ENCODE assay signal across 9 mouse cellular contexts in the genomic region with DNA sequence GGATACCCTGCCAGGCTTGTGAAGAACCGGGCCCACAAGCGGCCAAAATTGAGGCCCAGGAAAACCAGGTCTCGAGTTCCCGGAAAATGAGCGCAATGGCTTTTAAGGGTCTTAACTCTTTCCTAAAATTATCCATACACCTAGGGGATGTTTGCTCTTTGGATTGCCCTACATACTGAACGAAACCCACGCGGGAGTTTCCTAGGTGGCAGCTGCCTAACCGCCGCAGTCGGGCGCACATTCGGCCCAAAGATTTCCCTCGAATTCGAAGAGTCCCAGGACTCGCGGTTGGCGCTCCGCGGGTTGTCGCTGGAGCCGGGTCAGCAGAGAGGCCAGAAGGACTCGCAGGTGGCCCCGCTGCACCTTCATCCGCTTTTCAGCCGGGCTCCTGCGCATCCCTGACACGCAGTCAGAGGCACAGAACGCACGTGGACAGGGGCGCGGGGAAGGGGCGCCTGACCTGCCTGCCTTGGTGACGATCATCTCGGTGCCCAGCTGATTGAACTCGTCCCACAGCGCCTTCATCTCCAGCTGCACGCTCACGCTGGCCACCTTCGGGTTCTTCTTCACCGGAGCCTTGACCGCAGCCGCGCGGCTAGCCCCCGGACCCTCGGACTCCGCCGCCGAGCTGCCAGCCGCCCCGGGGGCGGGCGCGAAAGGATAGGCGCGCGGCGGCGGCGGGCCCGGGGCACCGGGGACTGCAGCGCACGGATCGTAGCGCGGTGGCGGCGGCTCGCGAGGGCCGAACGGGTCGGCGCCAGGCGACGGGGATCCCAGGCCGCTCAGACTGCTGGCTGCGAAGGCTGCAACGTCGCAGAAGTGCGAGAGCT. TPM values are rescaled to one million over a fixed set of nuclear protein-coding genes. Genes with fewer than 3 reads are reported as not detected.
DNase-seq lines count a peak whose midpoint lies in the region; ATAC-seq and TF ChIP-seq lines count a peak whose summit lies in the region.
"Had no signal": no experiment of that assay in that cellular context is flagged by ENCODE, and none has a peak within 500 bp of the region (broad histone marks: within the 10 kb centered on the region; RNA-seq: fewer than 3 reads in every experiment).

No protein-coding gene starts in this region.

- H3K4me1 ChIP-seq in heart, embryonic 11.5 days (ENCODE audit: control insufficient read depth, insufficient read depth, low read length), result peaks cover 40% of the 10 kb centered on the region
- peaks cover 0 to 4% of the 10 kb centered on the region in 2 experiments; a peak in 1 of 4 replicates for H3K4me1 ChIP-seq in ES-E14 (ENCODE audit: control insufficient read depth in 2 of 2, insufficient read depth in 2 of 2, low read length in 2 of 2, poor library complexity in 1 of 2)
- H3K4me1 ChIP-seq in heart, postnatal 0 days (ENCODE audit: control insufficient read depth, insufficient read depth), result peaks cover 21% of the 10 kb centered on the region
- H3K4me1 ChIP-seq in midbrain, embryonic 11.5 days (ENCODE audit: control insufficient read depth, insufficient read depth, low read length), result peaks cover 27% of the 10 kb centered on the region

- H3K36me3 ChIP-seq in heart, embryonic 11.5 days (ENCODE audit: control insufficient read depth, insufficient read depth, low read length), result no peaks in the 10 kb centered on the region
- H3K36me3 ChIP-seq in ES-E14 (ENCODE audit: control insufficient read depth, insufficient read depth, low read length, poor library complexity, severe bottlenecking), result no peaks in the 10 kb centered on the region
- no peaks in the 10 kb centered on the region for H3K36me3 ChIP-seq in heart, postnatal 0 days (replicated peaks; ENCODE audit: control insufficient read depth, insufficient read depth, low read length)
- H3K36me3 ChIP-seq in midbrain, embryonic 11.5 days (ENCODE audit: control insufficient read depth, insufficient read depth, low read length), result no peaks in the 10 kb centered on the region

- H3K9me3 ChIP-seq in heart, embryonic 11.5 days (replicated peaks; ENCODE audit: control insufficient read depth, low read length), result no peaks in the 10 kb centered on the region
- no peaks in the 10 kb centered on the region for H3K9me3 ChIP-seq in ES-E14 (ENCODE audit: control insufficient read depth, insufficient read depth, low read depth, low read length)
- H3K9me3 ChIP-seq in heart, postnatal 0 days (replicated peaks; ENCODE audit: control insufficient read depth, low read length), result no peaks in the 10 kb centered on the region
- no peaks in the 10 kb centered on the region for H3K9me3 ChIP-seq in midbrain, embryonic 11.5 days (ENCODE audit: control insufficient read depth, low read length)

- 2% methylated on average over 79 of the region's 83 CpGs for WGBS in heart, embryonic 11.5 days (ENCODE audit: insufficient replicate concordance)
- 5% methylated on average over 81 of the region's 83 CpGs for WGBS in heart, postnatal 0 days
- 1% methylated on average over 81 of the region's 83 CpGs for WGBS in midbrain, embryonic 11.5 days

- peak overlapping the region; percentile 39; the same call in 1 of the 2 replicates for H3K9ac ChIP-seq in heart, embryonic 11.5 days (ENCODE audit: low read depth, low read length)
- 0 out of 2 replicates have a peak overlapping the region, but pooled peaks have one; percentile 31 for H3K9ac ChIP-seq in ES-E14 (ENCODE audit: insufficient read depth, low read depth, low read length, poor library complexity, severe bottlenecking)
- H3K9ac ChIP-seq in heart, postnatal 0 days (replicated peaks; ENCODE audit: low read depth, low read length), result no peak overlapping the region
- no peak overlapping the region for H3K9ac ChIP-seq in midbrain, embryonic 11.5 days (ENCODE audit: low read length)

- no peak overlapping the region for H3K27ac ChIP-seq in heart, embryonic 11.5 days (ENCODE audit: low read depth, low read length)
- no peak overlapping the region for H3K27ac ChIP-seq in ES-E14 (ENCODE audit: insufficient read depth, low read depth, low read length, poor library complexity, severe bottlenecking)
- H3K27ac ChIP-seq in heart, postnatal 0 days (ENCODE audit: low read depth), result no peak overlapping the region
- no peak overlapping the region for H3K27ac ChIP-seq in midbrain, embryonic 11.5 days (ENCODE audit: low read depth, low read length)

- H3K4me2 ChIP-seq in heart, embryonic 11.5 days, result peak overlapping the region; percentile 86
- peak overlapping the region; percentile 73 for H3K4me2 ChIP-seq in heart, postnatal 0 days (ENCODE audit: low read depth, low read length)
- peak overlapping the region; percentile 51 for H3K4me2 ChIP-seq in midbrain, embryonic 11.5 days

- no peak for TF ChIP-seq EP300 in heart, postnatal 0 days (IDR thresholded peaks at IDR 0.05; ENCODE audit: low read depth)

- no peak for ATAC-seq in heart, embryonic 11.5 days (replicated peaks; ENCODE audit: insufficient number of reproducible peaks, low FRiP score, low TSS enrichment)
- no peak; the same call in 1 of the 2 replicates for ATAC-seq in heart, postnatal 0 days (ENCODE audit: insufficient read depth, low read depth)
- ATAC-seq in midbrain, embryonic 11.5 days (ENCODE audit: low FRiP score), result no peak; the same call in 1 of the 2 replicates

- peak overlapping the region; percentile 52 for H3K4me3 ChIP-seq in heart, embryonic 11.5 days (ENCODE audit: low read depth, low read length)
- peak overlapping the region; percentile 35 to 56; a peak in 3 of 4 replicates for H3K4me3 ChIP-seq in ES-E14 (ENCODE audit: insufficient read depth in 1 of 2, low read depth in 1 of 2, low read length in 2 of 2, poor library complexity in 1 of 2, severe bottlenecking in 1 of 2)
- peak overlapping the region; percentile 51 for H3K4me3 ChIP-seq in heart, postnatal 0 days (ENCODE audit: low read depth, low read length)
- peak overlapping the region; percentile 37 for H3K4me3 ChIP-seq in midbrain, embryonic 11.5 days (ENCODE audit: low read depth, low read length)

- no peak for DNase-seq in heart, postnatal 25 days (ENCODE audit: low spot score)
- no peak for DNase-seq in ES-E14 (ENCODE audit: low read depth, low spot score)
- no peak for DNase-seq in heart, postnatal 0 days (ENCODE audit: low spot score)
- peak; percentile 95 for DNase-seq in midbrain, embryonic 11.5 days (ENCODE audit: low spot score, missing footprints)
- no peak for DNase-seq in adipocyte (ENCODE audit: low spot score)
- DNase-seq in urinary bladder, postnatal 36 days (ENCODE audit: low spot score in 2 of 2), result no peak
- no peak for DNase-seq in cerebellum, adult 9-11 months
- DNase-seq: cerebellum, adult 11-12 months had no signal

- TF ChIP-seq CTCF in heart, postnatal 0 days (IDR thresholded peaks at IDR 0.05; ENCODE audit: low read depth), result no peak

- in situ Hi-C loops in ES-E14 (cut with MboI; ENCODE audit: low sequenced_read_pairs in 2 of 2, unreplicated experiment in 2 of 2), result loop anchor here in 1 of 2 experiments (10.0 kb wide), 1 partner anchor 781 kb away; no protein-coding TSS in a partner anchor

- intact Hi-C loops in heart, postnatal 25 days (cut with DNase I), result no loop called here

- H3K27me3 ChIP-seq in heart, embryonic 11.5 days (ENCODE audit: control insufficient read depth, insufficient read depth, low read length), result peaks cover 98% of the 10 kb centered on the region
- peaks cover 99% of the 10 kb centered on the region for H3K27me3 ChIP-seq in heart, postnatal 0 days (ENCODE audit: control insufficient read depth, insufficient read depth, low read length)
- H3K27me3 ChIP-seq in midbrain, embryonic 11.5 days (ENCODE audit: control insufficient read depth, insufficient read depth, low read length), result peaks cover 100% of the 10 kb centered on the region

TF ChIP-seq in ES-E14, 5 proteins besides CTCF, POLR2A, EP300 and RAD21:
- no peak for TF ChIP-seq MAFK (IDR thresholded peaks at IDR 0.05; ENCODE audit: insufficient read depth, low read depth, low read length)
- no peak for TF ChIP-seq ZC3H11A (IDR thresholded peaks at IDR 0.05; ENCODE audit: borderline replicate concordance, low read depth, low read length)
- TF ChIP-seq CHD2 (IDR thresholded peaks at IDR 0.05; ENCODE audit: low read depth, low read length), result no peak
- no peak for TF ChIP-seq ZNF384 (IDR thresholded peaks at IDR 0.05; ENCODE audit: low read depth, low read length)
- no peak for TF ChIP-seq HCFC1 (IDR thresholded peaks at IDR 0.05; ENCODE audit: borderline replicate concordance, insufficient read depth, low read length)

RNA-seq across cellular contexts. Expression of a gene that starts 4.2 kb away (rescaled TPM):
- 1.2 and 1.4 TPM in 2 replicates for polyA plus RNA-seq in heart, embryonic 11.5 days (2014; fragmentation: Nextera tagmentation; extraction: Ambion mirVana)
- under 1 TPM; 0.68 to 0.78 TPM for total RNA-seq in heart, postnatal 25 days (2021)
- total RNA-seq in ES-E14 (2012; rRNA removed), result 0.11 and 0.27 TPM in 2 replicates
- total RNA-seq in heart, postnatal 0 days (2014; rRNA removed; ENCODE audit: low replicate concordance), result 2.1 TPM in 1 of 2 replicates, not detected in the other
- polyA plus RNA-seq in heart, postnatal 0 days (2015; fragmentation: Nextera tagmentation; extraction: Ambion mirVana), result 0.11 and 0.14 TPM in 2 replicates
- 0.63 and 0.87 TPM in 2 replicates for polyA plus RNA-seq in midbrain, embryonic 11.5 days (2014; fragmentation: Nextera tagmentation; extraction: Ambion mirVana)

RNA-seq across cellular contexts. Expression of a gene that starts 35.9 kb away (rescaled TPM):
- polyA plus RNA-seq in heart, embryonic 11.5 days (2014; fragmentation: Nextera tagmentation; extraction: Ambion mirVana), result 8.3 and 8.6 TPM in 2 replicates
- total RNA-seq in heart, postnatal 25 days (2021), result 1 to 10 TPM in 1 of 2 experiments, under 1 TPM in 1; 0.36 to 1.1 TPM
- total RNA-seq in ES-E14 (2012; rRNA removed), result 0.11 TPM in 1 of 2 replicates, not detected in the other
- total RNA-seq in heart, postnatal 0 days (2014; rRNA removed; ENCODE audit: low replicate concordance), result 2.1 and 5.4 TPM in 2 replicates
- polyA plus RNA-seq in heart, postnatal 0 days (2015; fragmentation: Nextera tagmentation; extraction: Ambion mirVana), result 3.0 TPM in 2 replicates
- 6.4 and 6.5 TPM in 2 replicates for polyA plus RNA-seq in midbrain, embryonic 11.5 days (2014; fragmentation: Nextera tagmentation; extraction: Ambion mirVana)

RNA-seq across cellular contexts. Expression of a gene that starts 39.9 kb away (rescaled TPM):
- polyA plus RNA-seq in heart, embryonic 11.5 days (2014; fragmentation: Nextera tagmentation; extraction: Ambion mirVana), result 0.73 and 1.0 TPM in 2 replicates
- total RNA-seq in heart, postnatal 25 days (2021), result 1 to 10 TPM; 1.0 to 1.6 TPM
- 0.85 and 1.7 TPM in 2 replicates for total RNA-seq in ES-E14 (2012; rRNA removed)
- not detected in 2 replicates for total RNA-seq in heart, postnatal 0 days (2014; rRNA removed; ENCODE audit: low replicate concordance)
- polyA plus RNA-seq in heart, postnatal 0 days (2015; fragmentation: Nextera tagmentation; extraction: Ambion mirVana), result 0.32 and 0.34 TPM in 2 replicates
- 1.7 and 3.3 TPM in 2 replicates for polyA plus RNA-seq in midbrain, embryonic 11.5 days (2014; fragmentation: Nextera tagmentation; extraction: Ambion mirVana)

RNA-seq across cellular contexts. Expression of a gene that starts 43.5 kb away (rescaled TPM):
- polyA plus RNA-seq in heart, embryonic 11.5 days (2014; fragmentation: Nextera tagmentation; extraction: Ambion mirVana), result 6.2 and 8.3 TPM in 2 replicates
- total RNA-seq in heart, postnatal 25 days (2021), result 1 to 10 TPM; 3.9 to 4.6 TPM
- total RNA-seq in ES-E14 (2012; rRNA removed), result 0.74 and 3.0 TPM in 2 replicates
- total RNA-seq in heart, postnatal 0 days (2014; rRNA removed; ENCODE audit: low replicate concordance), result 8.7 and 12.3 TPM in 2 replicates
- polyA plus RNA-seq in heart, postnatal 0 days (2015; fragmentation: Nextera tagmentation; extraction: Ambion mirVana), result 3.8 and 5.5 TPM in 2 replicates
- polyA plus RNA-seq in midbrain, embryonic 11.5 days (2014; fragmentation: Nextera tagmentation; extraction: Ambion mirVana), result 40.7 and 52.0 TPM in 2 replicates

Comparison
In these comparisons a context has a peak if more than half of its experiments do, and no peak if none do; other contexts are left out.
1. H3K9ac ChIP-seq: peak in heart, embryonic 11.5 days (single experiment) and ES-E14 (single experiment); none in heart, postnatal 0 days (single experiment) and midbrain, embryonic 11.5 days (single experiment).
2. Peak in every context shown above with its lines, with median percentiles within 50 percentile points of each other: H3K4me2 ChIP-seq and H3K4me3 ChIP-seq.